Mouse (Mus musculus): Measurements from ENCODE around the gene Sco1. TPM values are rescaled to one million over a fixed set of nuclear protein-coding genes. Genes with fewer than 3 reads are reported as not detected.
A peak's percentile ranks its signal among the peaks of the same experiment; 100 is the strongest.
"Not testable (repeated sequence)": the region's sequence is repeated elsewhere in the genome, so short reads cannot be mapped to it uniquely, and the experiment has no call there.

Gene Sco1
- polyA plus RNA-seq, 1 experiment from 2014 or later = 16.0 TPM

DNA sequence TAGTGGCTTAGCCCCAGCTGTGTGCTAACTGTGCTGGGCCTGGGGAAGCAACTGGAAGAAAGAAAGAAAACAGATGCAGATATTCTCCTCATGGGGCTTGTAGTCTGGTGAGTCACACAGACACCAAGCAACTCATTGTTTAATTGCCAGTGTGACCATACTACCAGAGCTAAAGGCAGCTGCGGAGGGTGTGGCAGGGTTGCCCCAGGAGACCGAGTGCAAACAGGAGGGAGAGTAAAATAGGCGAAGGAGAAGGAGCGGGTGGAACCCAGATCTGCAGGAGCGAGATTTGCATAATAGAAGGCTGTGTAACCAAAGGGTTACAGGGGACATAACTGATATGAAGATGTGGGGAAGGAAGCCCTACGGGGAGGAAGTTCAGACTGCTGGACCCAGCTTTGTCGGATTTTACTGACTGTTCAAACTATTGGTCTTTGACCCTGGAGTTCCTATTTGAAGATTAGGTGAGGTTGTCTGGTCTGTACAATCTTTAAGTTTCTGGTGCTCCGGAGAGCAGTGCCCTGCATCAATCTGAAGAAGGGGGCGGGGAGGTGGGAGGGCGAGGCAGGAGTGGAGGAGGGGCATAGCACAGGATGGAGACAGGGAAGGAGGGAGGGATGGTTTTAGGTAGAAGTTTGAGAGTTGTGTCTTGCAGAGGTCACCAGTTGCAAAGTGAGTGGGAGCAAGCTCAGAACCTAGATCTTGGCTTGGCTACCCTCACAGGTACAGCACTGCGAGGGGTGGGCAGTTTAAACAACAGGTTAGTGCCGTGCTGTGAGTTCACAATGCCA lies 34.5 kb upstream of the Sco1 start:
- H3K27me3 ChIP-seq (ENCODE audit: insufficient read depth, low read length) = no peaks in the 10 kb centered on the region
- ATAC-seq (replicated peaks; ENCODE audit: low FRiP score, low read depth) = no peak
- no peak overlapping the region for H3K4me2 ChIP-seq (ENCODE audit: low read length)
- H3K9me3 ChIP-seq (replicated peaks; ENCODE audit: low read length) = no peaks in the 10 kb centered on the region
- H3K27ac ChIP-seq = no peak overlapping the region
- WGBS = 14% methylated on average over 12 of the region's 12 CpGs
- no peaks in the 10 kb centered on the region for H3K4me1 ChIP-seq (replicated peaks; ENCODE audit: insufficient read depth, low read length)
- TF ChIP-seq CTCF (IDR thresholded peaks at IDR 0.05; ENCODE audit: low read depth) = no peak
- H3K36me3 ChIP-seq (ENCODE audit: insufficient read depth, low read length) = no peaks in the 10 kb centered on the region
- H3K4me3 ChIP-seq (replicated peaks; ENCODE audit: low read depth, low read length) = no peak overlapping the region
- H3K9ac ChIP-seq (ENCODE audit: low read depth, low read length) = no peak overlapping the region
- DNase-seq (ENCODE audit: low spot score) = no peak

DNA sequence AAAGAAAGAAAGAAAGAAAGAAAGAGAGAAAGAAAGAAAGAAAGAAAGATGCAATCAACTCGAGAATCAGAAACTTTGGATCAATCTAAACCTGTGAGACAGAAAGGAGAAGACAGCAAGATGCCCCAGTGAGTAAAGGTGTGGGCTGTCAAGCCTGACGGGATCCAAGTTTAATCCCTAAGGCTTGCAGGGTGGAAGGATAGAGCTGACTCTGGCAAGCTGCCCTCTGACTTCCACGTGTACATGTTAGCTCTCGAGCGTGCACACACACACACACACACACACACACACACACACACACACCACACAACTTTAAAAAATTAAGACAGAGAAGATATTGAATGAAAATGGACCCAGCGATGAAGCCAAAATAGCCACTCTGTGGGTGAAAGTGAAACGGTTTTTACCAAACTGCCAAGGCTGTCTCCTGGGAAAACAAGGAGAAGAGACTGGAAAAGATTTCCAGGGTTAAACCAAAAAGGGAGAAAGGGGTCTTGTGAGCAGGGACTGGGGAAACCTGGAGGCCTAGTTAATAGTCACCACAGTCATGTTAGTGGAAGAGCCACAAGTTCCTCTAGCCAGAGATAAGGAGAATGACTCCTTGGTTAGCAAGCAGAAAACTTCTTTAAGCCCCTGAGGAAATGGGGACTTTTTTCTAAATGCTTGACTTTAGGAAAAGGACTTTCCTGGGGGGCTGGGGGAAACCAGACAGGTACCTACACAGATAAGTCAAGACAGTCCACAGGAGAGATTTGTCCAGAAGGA lies 32.6 kb upstream of the Sco1 start:
- Histone ChIP-seq H3K36me3 (ENCODE audit: insufficient read depth, low read length) (no peaks in the 10 kb centered on the region), H3K4me1 (replicated peaks; ENCODE audit: insufficient read depth, low read length) (no peaks in the 10 kb centered on the region), H3K27ac (no peak overlapping the region), H3K9ac (ENCODE audit: low read depth, low read length) (no peak overlapping the region), H3K9me3 (replicated peaks; ENCODE audit: low read length) (no peaks in the 10 kb centered on the region), H3K4me2 (ENCODE audit: low read length) (no peak overlapping the region), H3K27me3 (ENCODE audit: insufficient read depth, low read length) (no peaks in the 10 kb centered on the region), H3K4me3 (replicated peaks; ENCODE audit: low read depth, low read length) (no peak overlapping the region)
- 67% methylated on average over 7 of the region's 7 CpGs for WGBS
- DNase-seq (ENCODE audit: low spot score) = no peak
- TF ChIP-seq CTCF (IDR thresholded peaks at IDR 0.05; ENCODE audit: low read depth) = no peak
- no peak for ATAC-seq (replicated peaks; ENCODE audit: low FRiP score, low read depth)

DNA sequence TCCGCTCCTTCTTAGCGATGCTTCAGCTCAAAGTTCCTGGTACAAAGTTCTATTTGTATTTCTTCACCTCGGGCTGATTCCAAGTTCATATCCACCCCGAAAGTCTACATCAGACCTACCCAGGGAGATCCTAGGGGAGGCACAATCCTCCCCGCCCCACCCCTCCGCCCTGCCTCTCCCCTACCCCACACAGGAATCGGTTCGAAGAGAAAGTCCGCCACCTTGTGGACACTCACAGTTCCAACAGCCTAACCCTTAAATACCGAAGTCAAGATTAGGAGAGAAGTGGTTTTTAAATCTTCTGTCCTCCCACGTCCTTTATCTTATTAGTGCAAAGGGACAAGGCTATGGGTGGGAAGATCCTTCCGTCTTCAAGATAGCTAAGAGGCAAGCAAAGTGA lies 31.5 kb upstream of the Sco1 start:
- Histone ChIP-seq H3K9ac (ENCODE audit: low read depth, low read length) (no peak overlapping the region), H3K27me3 (ENCODE audit: insufficient read depth, low read length) (no peaks in the 10 kb centered on the region), H3K4me2 (ENCODE audit: low read length) (peak overlapping the region; percentile 35), H3K36me3 (ENCODE audit: insufficient read depth, low read length) (no peaks in the 10 kb centered on the region), H3K4me1 (replicated peaks; ENCODE audit: insufficient read depth, low read length) (0 out of 2 replicates have a peak, but pooled peaks cover 3% of the 10 kb centered on the region), H3K9me3 (replicated peaks; ENCODE audit: low read length) (no peaks in the 10 kb centered on the region), H3K4me3 (replicated peaks; ENCODE audit: low read depth, low read length) (no peak overlapping the region), H3K27ac (no peak overlapping the region)
- 3% methylated on average over 12 of the region's 12 CpGs for WGBS
- no peak for ATAC-seq (replicated peaks; ENCODE audit: low FRiP score, low read depth)
- DNase-seq (ENCODE audit: low spot score) = peak; percentile 80
- TF ChIP-seq CTCF (IDR thresholded peaks at IDR 0.05; ENCODE audit: low read depth) = peak; percentile 82

DNA sequence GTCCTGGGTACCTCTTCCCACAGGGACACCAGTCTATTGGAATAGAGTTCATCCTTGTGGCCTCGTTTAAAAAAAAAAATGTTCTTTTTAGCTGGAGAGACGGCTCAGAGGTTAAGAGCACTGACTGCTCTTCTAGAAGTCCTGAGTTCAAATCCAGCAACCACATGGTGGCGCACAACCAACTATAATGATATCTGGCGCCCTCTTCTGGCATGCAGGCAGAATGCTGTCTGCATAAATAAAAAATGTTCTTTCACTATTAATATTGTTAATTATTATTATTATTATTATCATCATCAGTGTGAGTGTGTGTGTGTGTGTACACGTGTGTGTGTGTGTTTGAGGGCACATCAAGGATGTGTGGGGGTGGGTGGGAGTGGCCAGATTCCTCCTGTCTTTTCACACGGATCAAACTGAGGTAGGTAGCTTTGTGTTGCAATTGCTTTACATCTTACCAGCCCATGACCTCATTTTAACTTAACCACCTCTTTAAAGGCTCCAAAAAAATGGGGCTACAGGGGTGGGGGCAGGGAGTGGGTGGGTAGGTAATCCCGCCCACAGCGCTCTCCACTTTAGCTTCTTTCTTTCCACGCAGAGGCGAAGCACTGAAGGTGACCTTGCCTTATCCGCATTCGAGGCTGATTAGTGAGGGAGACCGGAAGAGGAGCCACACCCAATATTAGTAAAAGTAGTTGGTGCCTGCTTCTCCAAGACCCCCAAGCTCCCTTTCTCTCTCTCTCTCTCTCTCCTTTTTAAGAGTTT lies 29.9 kb upstream of the Sco1 start:
- H3K4me3 ChIP-seq (replicated peaks; ENCODE audit: low read depth, low read length) = no peak overlapping the region
- DNase-seq (ENCODE audit: low spot score) = peak; percentile 12
- ATAC-seq (replicated peaks; ENCODE audit: low FRiP score, low read depth) = no peak
- H3K9me3 ChIP-seq (replicated peaks; ENCODE audit: low read length) = no peaks in the 10 kb centered on the region
- H3K27me3 ChIP-seq (ENCODE audit: insufficient read depth, low read length) = no peaks in the 10 kb centered on the region
- H3K4me2 ChIP-seq (ENCODE audit: low read length) = no peak overlapping the region
- peak; percentile 60 for TF ChIP-seq CTCF (IDR thresholded peaks at IDR 0.05; ENCODE audit: low read depth)
- H3K4me1 ChIP-seq (replicated peaks; ENCODE audit: insufficient read depth, low read length) = 0 out of 2 replicates have a peak, but pooled peaks cover 3% of the 10 kb centered on the region
- no peak overlapping the region for H3K27ac ChIP-seq
- no peak overlapping the region for H3K9ac ChIP-seq (ENCODE audit: low read depth, low read length)
- H3K36me3 ChIP-seq (ENCODE audit: insufficient read depth, low read length) = no peaks in the 10 kb centered on the region
- 91% methylated on average over 13 of the region's 13 CpGs for WGBS

DNA sequence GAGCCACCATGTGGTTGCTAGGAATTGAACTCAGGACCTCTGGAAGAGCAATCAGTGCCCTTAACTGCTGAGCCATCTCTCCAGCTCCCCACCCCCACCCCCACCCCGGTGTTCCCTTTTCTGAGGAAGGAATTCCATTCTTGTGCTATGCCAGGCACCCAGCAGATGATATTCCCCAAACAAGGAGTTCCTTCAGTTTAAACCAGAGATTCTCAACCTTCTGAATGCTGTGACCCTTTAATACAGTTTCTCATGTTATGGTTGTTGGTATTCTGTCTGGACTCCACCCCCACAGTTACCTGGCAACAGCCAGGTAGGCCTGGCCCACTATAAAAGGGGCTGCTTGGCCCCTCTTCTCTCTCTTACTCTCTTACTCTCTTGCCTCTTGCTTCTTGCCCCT lies 29.3 kb upstream of the Sco1 start:
- H3K9me3 ChIP-seq (replicated peaks; ENCODE audit: low read length); H3K27me3 ChIP-seq (ENCODE audit: insufficient read depth, low read length); DNase-seq (ENCODE audit: low spot score); H3K9ac ChIP-seq (ENCODE audit: low read depth, low read length); H3K4me1 ChIP-seq (replicated peaks; ENCODE audit: insufficient read depth, low read length); ATAC-seq (replicated peaks; ENCODE audit: low FRiP score, low read depth); H3K4me2 ChIP-seq (ENCODE audit: low read length); H3K4me3 ChIP-seq (replicated peaks; ENCODE audit: low read depth, low read length); H3K36me3 ChIP-seq (ENCODE audit: insufficient read depth, low read length); H3K27ac ChIP-seq: not testable (repeated sequence)
- WGBS = 71% methylated on average over 1 of the region's 1 CpGs

DNA sequence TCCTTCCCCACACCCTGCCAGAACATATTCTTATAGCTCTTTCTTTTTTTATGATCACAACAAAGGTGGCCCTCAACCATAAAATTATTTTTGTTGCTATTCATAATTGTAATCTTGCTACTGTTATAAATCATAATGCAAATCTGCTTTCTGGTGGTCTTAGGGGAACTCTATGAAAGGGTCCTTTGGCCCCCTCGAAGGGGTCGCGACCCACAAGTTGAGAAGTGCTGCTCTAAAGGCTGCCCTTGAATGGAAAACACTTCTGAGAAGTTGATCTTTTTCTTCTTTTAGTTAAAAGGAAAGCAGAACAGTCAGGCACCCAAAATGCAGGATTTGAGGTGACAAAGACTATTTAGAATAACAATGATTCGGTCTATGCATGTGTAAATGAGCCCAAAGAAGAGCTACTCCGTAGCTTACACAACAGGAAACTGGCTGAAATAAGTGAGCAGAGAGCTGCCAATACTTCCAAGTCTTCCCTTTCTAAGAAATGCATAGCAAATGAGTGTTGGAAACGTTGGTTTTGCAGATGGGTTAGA lies 28.6 kb upstream of the Sco1 start:
- Histone ChIP-seq H3K9ac (ENCODE audit: low read depth, low read length) (no peak overlapping the region), H3K36me3 (ENCODE audit: insufficient read depth, low read length) (no peaks in the 10 kb centered on the region), H3K27me3 (ENCODE audit: insufficient read depth, low read length) (no peaks in the 10 kb centered on the region), H3K27ac (no peak overlapping the region), H3K4me2 (ENCODE audit: low read length) (peak overlapping the region; percentile 45; the same call in 1 of the 2 replicates), H3K9me3 (replicated peaks; ENCODE audit: low read length) (no peaks in the 10 kb centered on the region), H3K4me1 (replicated peaks; ENCODE audit: insufficient read depth, low read length) (0 out of 2 replicates have a peak, but pooled peaks cover 3% of the 10 kb centered on the region), H3K4me3 (replicated peaks; ENCODE audit: low read depth, low read length) (no peak overlapping the region)
- DNase-seq (ENCODE audit: low spot score) (no peak), ATAC-seq (replicated peaks; ENCODE audit: low FRiP score, low read depth) (no peak)
- 44% methylated on average over 6 of the region's 6 CpGs for WGBS
- no peak for TF ChIP-seq CTCF (IDR thresholded peaks at IDR 0.05; ENCODE audit: low read depth)
